28 mouse cellular contexts compared by ENCODE assay signal in genomic region chr17:26665600-26665999, GRCm38 (mm10).
"Had no signal": no experiment of that assay in that cellular context is flagged by ENCODE, and none has a peak within 500 bp of the region (broad histone marks: within the 10 kb centered on the region; RNA-seq: fewer than 3 reads in every experiment).

No protein-coding gene starts in this region.

- ATAC-seq: forebrain, embryonic 13.5 days; forebrain, embryonic 14.5 days; forebrain, embryonic 15.5 days; forebrain, embryonic 16.5 days; forebrain, postnatal 0 days had no signal

- H3K9ac ChIP-seq: embryonic facial prominence, embryonic 12.5 days; embryonic facial prominence, embryonic 13.5 days; embryonic facial prominence, embryonic 15.5 days; forebrain, embryonic 12.5 days; forebrain, embryonic 13.5 days; forebrain, embryonic 15.5 days; forebrain, postnatal 0 days had no signal

- H3K9me3 ChIP-seq: embryonic facial prominence, embryonic 10.5 days; embryonic facial prominence, embryonic 12.5 days; embryonic facial prominence, embryonic 13.5 days; embryonic facial prominence, embryonic 15.5 days; forebrain, embryonic 10.5 days; forebrain, embryonic 12.5 days; forebrain, embryonic 13.5 days; forebrain, embryonic 15.5 days had no signal

- H3K4me3 ChIP-seq: embryonic facial prominence, embryonic 10.5 days; embryonic facial prominence, embryonic 12.5 days; embryonic facial prominence, embryonic 13.5 days; embryonic facial prominence, embryonic 15.5 days; erythroblast, embryonic 14.5 days; forebrain, embryonic 10.5 days; forebrain, embryonic 12.5 days; forebrain, embryonic 13.5 days; forebrain, embryonic 15.5 days; gastrocnemius, adult 2 months; heart, adult 2 months had no signal

- DNase-seq: cerebellum, adult 8-10 months; cerebellum, adult 9-10 months; cerebellum, adult 9-11 months; cerebellum, postnatal 10 days; cerebellum, postnatal 14 days; cerebellum, postnatal 25 days; cerebellum, postnatal 36 days; embryo, embryonic 11 days; forebrain, postnatal 0 days; gastrocnemius, adult 2 months; gastrocnemius, postnatal 10 days; gastrocnemius, postnatal 14 days; gastrocnemius, postnatal 25 days; gastrocnemius, postnatal 36 days; heart, adult 11 months; heart, adult 18-20 months; heart, adult 2 months had no signal

- H3K27me3 ChIP-seq: embryonic facial prominence, embryonic 12.5 days; embryonic facial prominence, embryonic 13.5 days; embryonic facial prominence, embryonic 15.5 days; forebrain, embryonic 15.5 days had no signal

- H3K27ac ChIP-seq: embryonic facial prominence, embryonic 10.5 days; embryonic facial prominence, embryonic 12.5 days; embryonic facial prominence, embryonic 13.5 days; embryonic facial prominence, embryonic 15.5 days; forebrain, embryonic 10.5 days; forebrain, embryonic 12.5 days; forebrain, embryonic 13.5 days; forebrain, embryonic 15.5 days; gastrocnemius, adult 2 months; heart, adult 2 months had no signal

- H3K36me3 ChIP-seq: embryonic facial prominence, embryonic 10.5 days; embryonic facial prominence, embryonic 12.5 days; embryonic facial prominence, embryonic 13.5 days; embryonic facial prominence, embryonic 15.5 days; forebrain, embryonic 10.5 days; forebrain, embryonic 12.5 days; forebrain, embryonic 15.5 days had no signal

- H3K4me2 ChIP-seq: embryonic facial prominence, embryonic 12.5 days; embryonic facial prominence, embryonic 13.5 days; embryonic facial prominence, embryonic 15.5 days; forebrain, embryonic 12.5 days; forebrain, embryonic 13.5 days; forebrain, embryonic 15.5 days had no signal
